Mouse (Mus musculus) central nervous system, embryonic 14 days (tissue): Measurements from ENCODE around the gene Mpp4. TPM values are rescaled to one million over a fixed set of nuclear protein-coding genes. Genes with fewer than 3 reads are reported as not detected.

ENCODE experiments used
- polyA plus RNA-seq: library from polyadenylated mRNA; depleted of rRNA; stranded (reverse); fragments of >200 nt; gene quantifications from 2 replicates; pipeline ENCODE4 v1.2.3, GENCODE M21; 2012; rRNA removed

The Mpp4 gene
- 2.8 and 3.0 TPM in 2 replicates for polyA plus RNA-seq

DNA sequence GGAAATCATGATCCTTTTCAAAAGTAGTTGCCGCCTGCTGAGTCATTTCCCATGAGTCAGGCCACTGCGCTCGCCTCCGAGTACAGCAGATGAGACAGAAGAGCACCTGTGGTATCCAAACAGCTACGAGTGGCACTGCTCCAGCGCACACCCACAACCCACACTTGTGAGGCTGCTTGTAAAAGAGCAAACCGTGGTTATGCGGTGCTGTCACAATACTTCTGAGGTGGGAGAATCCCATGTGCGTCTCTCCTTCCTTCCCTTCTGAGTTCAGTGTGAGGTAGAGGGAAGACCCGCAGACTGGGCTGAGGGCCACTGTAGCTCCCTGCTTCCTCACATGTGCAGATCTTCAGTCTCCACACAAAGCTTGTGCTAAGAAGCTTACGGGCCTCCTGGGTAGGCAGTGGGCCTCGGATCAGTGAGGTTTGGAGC, at the start of gene Mpp4:
Gene Mpp4 (minus strand): TSS at position 360 of the 432 bp plus-strand sequence.

DNA sequence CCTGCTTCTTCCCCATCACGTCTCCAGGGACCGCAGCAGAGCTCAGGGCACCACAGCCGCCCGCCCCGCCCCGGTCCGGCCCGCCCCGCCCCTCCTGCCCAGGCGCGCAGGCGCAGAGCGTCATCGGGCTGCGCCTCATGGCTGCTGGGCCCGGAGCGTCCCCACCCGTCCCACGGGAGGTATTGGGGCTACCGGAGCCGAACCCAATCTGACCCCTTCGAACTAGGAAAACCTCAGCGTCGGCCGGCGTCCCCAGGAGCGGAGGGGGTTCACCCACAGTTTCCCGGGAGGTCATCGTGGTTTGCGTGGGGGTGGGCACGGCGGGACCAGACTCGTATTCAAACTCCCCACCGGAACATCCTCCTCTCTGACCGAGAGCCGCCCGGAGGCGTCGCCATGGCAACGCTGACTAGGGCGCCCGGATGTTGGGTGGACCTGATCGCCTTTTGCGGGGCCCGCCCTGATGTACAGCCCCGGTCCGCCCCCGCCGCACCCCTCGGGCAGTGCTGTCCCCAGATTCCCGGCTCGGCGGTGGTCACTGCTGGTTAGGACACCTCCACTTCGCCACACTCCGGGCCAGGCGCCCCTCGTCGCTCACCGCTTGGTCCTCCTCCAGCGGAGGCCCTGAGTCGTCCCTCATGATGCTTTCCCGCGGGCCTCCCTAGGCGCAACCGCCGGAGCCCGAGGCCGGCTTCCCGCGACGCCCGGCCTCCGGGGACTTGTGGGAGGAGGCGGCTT, 43.3 kb downstream of the Mpp4 start, which contains the start of gene Tmem237:
Gene Tmem237 (minus strand): TSS at position 689 of the 738 bp plus-strand sequence.

DNA sequence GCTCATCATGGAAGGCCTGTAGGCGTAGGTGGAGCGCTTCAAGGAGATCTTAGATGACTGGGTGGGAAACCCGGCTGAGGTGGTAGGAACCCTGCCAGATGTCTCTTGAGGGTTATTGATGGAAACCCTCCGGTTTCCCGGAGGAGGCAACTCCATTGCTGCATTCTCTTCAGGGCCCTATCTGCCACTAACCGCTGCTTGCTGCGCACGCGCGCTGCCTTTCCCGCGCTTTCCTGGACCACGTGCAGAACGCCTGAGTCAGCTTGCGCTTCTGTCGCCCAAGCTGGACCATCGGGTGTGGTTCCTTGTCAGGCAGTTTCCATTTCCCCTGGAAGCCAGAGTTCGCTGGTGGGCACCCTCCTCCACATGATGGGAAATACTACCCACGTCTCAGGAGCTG, 68.5 kb downstream of the Mpp4 start, which contains the start of gene C2cd6:
Gene C2cd6 (minus strand): TSS at position 196 of the 400 bp plus-strand sequence.

Other genes starting within 250 kb of the Mpp4 start
- 20.6 and 20.8 TPM in 2 replicates for gene Trak2, start 190.0 kb downstream of the Mpp4 start, polyA plus RNA-seq
- 35.0 and 39.7 TPM in 2 replicates for gene Stradb, start 189.9 kb downstream of the Mpp4 start, polyA plus RNA-seq
- 0.03 and 0.05 TPM in 2 replicates for gene C2cd6, start 68.5 kb downstream of the Mpp4 start, polyA plus RNA-seq
- 34.5 and 37.3 TPM in 2 replicates for gene Tmem237, start 43.0 kb downstream of the Mpp4 start, polyA plus RNA-seq
- 16.7 and 17.2 TPM in 2 replicates for gene Als2, start 73.8 kb upstream of the Mpp4 start, polyA plus RNA-seq
- gene Cdk15, start 93.5 kb upstream of the Mpp4 start, polyA plus RNA-seq, result 0.28 and 0.40 TPM in 2 replicates